Mouse (Mus musculus): ENCODE data around the gene Zfp985. TPM values are rescaled to one million over a fixed set of nuclear protein-coding genes. Genes with fewer than 3 reads are reported as not detected.
"Not testable (repeated sequence)": the region's sequence is repeated elsewhere in the genome, so short reads cannot be mapped to it uniquely, and the experiment has no call there.

Zfp985 gene
- under 1 TPM; 0.26 to 0.67 TPM for total RNA-seq (2021)
- long read RNA-seq, experiment 1: 0 reads
- long read RNA-seq, experiment 2, partial matches to known transcripts: 0 of 1 reads
- long read RNA-seq, experiment 2, other reads (novel, unspliced or antisense): 1 of 1 reads

DNA sequence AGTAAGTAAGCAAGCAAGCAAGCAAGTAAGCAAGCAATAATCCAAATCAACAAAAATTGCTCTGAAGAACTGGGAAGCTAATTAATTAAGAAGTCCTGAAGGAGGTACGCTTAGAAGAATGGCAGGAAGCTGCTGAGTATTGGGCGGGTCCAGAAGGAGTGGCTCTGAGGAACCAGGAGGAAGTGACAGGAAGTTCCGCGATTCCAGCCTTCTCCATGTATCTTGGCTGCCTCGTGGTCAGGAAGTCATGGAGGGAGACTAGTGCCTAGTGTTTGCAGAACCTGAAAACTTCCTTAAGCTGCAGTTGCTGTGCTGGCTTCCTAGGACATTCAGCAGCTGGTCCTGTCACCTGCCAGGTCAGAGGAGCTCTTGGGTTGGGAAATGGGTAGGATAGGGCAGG is at the start of gene Zfp985:
Gene Zfp985 (plus strand): TSS at position 207 of the 400 bp plus-strand sequence.
- DNase-seq: peak; percentile 9 to 70

DNA sequence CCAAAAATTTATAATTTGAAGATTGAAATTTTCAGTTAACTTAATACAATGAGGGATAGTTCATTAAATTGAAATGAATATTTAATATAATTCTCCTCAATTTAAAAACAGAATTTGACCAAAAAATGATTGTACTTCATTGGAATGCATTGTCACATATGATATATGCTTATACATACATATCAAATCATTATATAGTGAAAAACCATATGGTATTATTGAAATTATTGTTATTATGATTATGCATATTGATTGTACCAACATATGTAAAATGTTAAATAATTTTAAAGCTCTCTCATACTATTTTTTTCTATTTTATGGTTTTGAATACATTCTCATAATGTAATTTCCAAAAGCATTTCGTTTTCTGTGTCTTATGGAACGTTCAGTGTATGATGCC is 43.9 kb upstream of the Zfp985 start:
- no peak for DNase-seq

DNA sequence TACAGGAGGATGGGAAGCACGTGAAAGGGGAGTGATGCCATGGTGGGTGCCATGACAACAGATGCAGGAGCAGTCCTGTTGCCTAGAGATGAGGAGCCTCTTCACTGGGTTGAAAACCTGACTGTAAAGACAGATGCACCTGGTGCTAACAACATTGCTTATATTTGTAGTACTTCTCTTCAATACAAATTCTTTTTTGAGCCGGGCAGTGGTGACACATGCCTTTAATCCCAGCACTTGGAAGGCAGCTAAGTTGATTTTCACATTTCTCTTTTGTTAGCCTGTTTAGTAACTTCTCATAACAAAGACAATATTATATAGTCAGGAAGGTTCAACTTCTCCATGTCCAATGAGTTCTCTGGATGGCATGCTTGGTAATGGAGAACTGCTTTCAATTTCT is 34.1 kb upstream of the Zfp985 start:
- DNase-seq: no peak

DNA sequence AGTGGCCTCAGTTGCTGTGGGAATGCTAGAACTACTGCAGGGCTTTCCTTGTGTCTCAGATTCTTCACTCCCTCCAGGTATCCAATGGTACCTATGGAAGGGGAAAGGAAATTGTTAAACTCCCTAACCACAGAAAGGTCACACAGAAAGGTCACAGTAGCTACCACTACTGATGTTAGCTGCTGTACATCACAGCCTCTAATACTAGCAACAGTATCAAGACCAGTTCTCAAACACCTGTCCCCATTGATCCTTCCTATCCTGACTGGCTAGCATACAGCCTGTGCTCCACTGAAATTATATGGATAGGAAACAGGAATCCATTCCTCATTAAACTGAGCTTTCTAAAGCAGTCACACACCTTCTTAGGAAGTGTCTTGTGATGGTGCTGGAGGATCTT is 33.0 kb upstream of the Zfp985 start:
- DNase-seq: no peak

DNA sequence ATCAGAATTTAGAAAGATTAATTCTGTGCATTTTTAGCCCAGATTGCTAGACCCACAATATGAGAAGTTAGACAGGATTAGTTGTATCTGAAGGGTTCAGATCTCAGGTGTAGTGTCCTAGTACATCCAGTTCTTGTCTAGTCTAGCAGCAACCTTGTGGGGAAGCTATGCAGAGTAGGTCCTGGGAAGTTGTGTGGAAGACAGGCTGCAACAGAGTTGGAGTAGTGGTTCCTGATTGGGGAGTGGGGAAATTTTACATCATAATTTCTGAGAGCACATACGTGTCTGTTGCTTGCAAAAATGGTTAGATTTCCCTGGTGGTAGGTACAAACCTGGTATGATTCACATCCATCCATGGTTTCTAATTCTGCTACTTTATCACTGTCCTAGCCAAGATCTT is 28.0 kb upstream of the Zfp985 start:
- DNase-seq: no peak

DNA sequence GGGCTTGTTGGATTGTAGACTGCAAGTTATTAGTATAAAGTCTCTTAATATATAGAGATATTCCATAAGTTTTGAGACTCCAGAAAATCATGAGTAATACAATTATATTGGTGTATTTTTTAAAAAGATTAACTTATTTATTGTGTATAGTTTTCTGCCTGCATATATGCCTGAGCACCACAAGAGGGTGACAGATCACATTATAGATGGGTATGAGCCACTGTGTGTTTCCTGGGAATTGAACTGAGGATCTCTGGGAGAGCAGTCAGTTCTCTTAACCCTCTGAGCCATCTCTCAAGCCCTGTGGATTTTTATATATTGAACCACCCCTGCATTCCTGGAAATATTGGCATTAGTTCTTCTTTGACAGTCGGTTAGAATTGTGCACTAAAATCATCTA is 22.7 kb upstream of the Zfp985 start:
- no peak for DNase-seq

DNA sequence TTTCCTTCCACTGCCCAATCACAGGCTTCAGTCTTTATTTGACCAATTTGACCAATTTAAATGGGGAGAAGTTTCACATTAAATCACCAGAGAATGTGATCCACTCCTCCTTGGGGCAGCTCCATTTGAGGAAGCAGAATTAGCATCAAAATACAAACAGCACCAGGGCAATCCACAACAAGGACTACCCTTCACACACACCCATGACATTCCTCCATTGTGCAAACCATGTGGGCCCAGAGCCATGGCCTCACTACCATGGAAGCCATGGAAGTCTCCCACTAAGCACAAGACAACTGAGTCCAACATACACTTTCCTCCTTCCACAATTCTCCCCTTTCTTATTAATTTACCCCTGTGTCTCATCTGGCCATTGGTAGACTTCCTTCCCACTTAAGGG is 17.2 kb upstream of the Zfp985 start:
- not testable (repeated sequence) for DNase-seq

DNA sequence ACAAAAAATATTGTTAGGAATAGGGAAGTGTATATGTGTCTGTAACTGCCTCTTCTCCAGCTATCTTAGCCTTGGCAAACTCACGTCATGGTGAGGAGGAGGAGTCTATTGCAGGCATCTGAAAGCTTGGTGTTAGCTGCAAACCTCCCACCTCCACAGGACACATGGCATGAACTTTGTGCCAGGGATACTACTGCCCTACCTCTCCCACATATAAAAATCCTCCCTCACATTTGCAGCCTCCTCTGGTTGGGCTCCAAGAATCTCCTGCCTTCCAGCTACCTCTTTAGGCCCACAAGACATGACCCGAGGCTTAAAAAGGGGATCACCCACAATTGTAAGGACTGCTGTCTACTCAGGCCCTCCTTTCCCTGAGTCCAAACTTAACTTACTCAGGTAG is 15.4 kb upstream of the Zfp985 start:
- no peak for DNase-seq

DNA sequence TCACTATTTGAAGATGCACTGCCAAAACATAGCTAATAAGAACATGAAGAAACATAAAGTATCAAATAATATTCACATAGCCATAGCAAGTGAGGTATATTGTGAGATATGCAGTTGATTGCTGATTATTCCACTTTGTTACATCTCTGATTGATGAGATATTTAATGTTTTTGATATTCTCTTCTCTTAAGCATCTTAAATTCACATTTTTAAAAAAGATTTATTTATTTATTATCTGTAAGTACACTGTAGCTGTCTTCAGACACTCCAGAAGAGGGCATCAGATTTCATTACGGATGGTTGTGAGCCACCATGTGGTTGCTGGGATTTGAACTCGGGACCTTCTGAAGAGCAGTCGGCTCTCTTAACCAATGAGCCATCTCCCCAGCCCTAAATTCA is 13.2 kb upstream of the Zfp985 start, which contains the start of gene Gm16503:
Gene Gm16503 (plus strand): TSS at position 301 of the 400 bp plus-strand sequence.
- not testable (repeated sequence) for DNase-seq

DNA sequence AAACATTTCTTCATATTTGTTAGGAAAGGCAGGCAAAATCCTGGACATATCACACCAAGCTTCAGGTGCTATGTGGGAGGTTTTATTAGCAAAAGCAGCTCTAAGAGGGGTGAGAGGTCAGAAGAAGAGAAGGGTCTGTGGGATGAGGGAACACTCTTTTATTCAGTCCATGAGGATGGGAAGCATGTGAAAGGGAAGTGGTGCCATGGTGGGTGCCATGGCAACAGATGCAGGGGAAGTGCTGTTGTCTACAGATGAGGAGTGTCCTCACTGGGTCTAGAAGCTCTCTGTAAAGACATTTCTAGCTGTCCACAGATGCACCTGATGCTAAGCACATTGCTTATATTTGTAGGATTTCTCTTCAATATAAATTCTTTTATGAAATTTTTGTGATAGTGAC is 12.0 kb upstream of the Zfp985 start:
- DNase-seq: no peak

DNA sequence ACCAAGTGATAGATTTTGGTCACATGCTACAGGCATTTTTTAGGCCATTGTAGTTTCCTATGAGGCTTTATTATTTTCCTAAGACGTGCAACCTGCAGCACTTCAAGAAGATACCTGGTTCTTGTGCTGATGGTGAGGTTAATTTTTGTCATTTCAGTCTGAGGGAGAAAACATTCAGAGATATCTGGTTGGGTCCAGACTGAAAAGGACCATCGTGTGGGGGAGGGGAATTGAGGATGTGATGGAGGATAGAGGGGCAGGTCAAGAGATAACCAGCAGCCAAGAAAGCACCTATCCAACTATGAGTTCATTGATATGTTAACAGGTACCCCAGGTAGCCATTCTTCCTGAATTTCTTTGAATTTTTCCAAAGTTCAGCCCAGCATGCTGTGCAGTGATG is 1.3 kb downstream of the Zfp985 start:
- DNase-seq: not testable (repeated sequence)

DNA sequence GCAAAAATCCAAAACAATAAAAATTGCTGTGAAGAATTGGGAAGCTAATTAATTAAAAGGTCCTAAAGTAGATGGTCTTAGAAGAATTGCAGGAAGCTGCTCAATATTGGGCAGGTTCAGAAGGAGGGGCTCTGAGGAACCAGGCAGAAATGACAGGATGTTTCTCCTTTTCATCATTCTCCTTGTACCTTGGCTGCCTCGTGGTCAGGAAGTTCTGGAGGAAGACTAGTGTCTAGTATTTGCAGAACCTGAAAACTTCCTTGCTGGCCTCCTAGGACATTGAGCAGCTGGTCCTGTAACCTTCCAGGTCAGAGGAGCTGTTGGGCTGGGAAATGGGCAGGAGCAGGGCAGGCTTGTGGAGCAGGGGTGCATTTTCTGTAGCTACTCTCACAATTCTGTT is 3.8 kb downstream of the Zfp985 start:
- peak; percentile 15 to 60 for DNase-seq

DNA sequence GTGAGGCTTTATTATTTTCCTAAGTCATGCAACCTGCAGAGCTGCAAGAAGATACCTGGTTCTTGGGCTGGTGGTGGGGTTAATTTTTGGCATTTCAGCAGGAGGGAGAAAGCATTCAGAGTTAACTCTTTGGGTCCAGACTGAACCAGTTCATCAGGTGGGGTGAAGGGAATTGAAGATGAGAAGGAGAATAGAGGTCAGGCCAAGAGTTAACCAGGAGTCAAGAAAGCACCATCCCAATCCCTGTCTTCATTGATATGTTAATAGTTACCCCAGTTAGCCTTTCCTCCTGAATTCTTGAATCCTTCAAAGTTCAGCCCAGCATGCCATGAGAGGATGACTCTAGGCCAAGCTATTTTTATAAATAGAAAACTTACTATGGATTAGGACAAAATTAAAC is 4.9 kb downstream of the Zfp985 start:
- DNase-seq: not testable (repeated sequence)

DNA sequence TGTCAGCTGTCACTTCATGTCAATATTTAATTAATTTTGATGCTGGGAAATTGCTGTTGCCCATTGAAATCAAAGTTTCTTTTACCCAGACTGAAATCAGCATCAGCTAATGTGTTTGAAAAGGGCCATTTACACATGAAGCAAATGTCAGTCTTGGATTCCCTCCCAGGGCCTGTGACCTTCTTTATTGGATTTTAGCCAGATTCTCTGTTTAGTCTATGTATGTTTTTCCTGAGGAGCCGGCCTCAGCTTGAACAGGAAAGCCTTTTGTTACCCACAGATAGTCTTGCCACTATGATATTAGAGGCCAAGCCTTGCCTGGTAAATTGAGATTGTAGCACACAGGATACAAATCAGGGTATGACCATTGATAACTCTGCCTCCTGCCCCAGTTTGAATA is 6.0 kb downstream of the Zfp985 start:
- DNase-seq: peak; percentile 26 to 61

DNA sequence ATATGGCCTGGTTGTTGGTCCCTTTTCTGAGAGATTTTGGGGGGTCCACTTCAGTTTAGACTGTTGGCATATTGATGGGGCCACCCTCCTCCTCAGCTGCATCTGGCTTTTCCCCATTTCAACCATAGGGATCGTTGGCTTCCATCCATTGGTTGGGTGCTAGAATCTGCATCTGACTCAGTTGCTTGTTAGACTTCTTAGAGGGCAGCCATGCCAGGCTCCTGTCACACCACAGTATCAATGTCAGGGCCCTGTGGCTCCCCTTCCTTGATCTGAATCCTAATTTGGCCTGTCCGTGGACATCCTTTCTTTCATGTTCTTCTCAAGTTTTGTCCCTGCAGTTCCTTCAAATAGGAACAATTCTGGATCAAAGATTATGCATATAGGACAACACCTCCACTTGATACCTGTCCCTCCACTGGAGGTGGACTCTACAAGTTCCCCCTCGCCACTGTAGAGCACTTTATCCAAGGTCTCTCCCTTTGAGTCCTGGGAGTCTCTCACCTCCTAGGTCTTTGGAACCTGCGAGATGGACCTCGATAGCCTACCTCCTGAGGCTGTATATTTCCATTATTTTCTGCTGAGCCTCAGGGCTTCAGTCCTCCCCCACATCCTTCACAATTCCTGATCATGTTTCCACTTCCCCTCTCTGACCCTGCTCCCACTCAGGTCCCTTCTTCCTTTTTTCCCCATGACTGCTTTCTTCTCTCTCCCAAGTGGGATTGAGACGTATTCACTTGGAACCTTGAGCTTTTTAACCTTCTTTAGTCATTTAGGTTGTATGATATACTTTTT is 12.5 kb downstream of the Zfp985 start:
- no peak for DNase-seq

DNA sequence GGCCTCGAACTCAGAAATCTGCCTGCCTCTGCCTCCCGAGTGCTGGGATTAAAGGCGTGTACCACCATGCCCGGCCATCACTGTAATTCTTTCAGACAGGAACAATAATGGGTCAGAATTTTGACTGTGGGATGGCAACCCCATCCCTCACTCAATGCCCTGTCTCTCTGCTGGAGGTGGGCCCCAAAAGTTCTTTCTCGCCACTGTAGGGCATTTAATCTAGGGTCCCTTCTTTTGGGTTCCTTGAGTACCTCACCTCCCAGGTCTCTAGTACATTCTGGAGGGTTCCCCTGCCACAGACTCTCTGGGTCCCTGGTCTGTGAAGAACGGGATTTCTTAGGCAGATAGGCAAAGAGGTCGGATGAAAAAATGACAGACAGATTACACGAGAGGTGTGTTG is 18.1 kb downstream of the Zfp985 start:
- not testable (repeated sequence) for DNase-seq

DNA sequence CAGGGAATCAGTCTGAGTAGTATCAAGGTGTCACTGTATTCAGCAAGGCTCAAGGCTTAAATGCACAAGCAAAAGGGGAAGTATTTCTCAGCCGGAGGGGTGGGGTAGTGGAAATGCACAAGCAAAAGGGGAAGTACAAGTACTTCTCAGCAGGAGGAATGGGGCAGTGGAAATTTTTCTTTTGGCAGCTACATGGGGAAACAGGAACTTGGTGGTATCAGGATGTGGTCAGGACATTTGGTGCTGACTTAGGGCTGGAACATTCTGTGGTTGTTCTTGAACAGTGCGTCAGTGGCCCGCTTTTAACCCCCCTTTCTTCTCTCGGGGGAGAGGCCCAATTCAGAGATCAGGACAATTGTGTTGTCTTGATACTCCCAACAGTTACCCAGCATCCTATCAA is 26.3 kb downstream of the Zfp985 start:
- DNase-seq: not testable (repeated sequence)

DNA sequence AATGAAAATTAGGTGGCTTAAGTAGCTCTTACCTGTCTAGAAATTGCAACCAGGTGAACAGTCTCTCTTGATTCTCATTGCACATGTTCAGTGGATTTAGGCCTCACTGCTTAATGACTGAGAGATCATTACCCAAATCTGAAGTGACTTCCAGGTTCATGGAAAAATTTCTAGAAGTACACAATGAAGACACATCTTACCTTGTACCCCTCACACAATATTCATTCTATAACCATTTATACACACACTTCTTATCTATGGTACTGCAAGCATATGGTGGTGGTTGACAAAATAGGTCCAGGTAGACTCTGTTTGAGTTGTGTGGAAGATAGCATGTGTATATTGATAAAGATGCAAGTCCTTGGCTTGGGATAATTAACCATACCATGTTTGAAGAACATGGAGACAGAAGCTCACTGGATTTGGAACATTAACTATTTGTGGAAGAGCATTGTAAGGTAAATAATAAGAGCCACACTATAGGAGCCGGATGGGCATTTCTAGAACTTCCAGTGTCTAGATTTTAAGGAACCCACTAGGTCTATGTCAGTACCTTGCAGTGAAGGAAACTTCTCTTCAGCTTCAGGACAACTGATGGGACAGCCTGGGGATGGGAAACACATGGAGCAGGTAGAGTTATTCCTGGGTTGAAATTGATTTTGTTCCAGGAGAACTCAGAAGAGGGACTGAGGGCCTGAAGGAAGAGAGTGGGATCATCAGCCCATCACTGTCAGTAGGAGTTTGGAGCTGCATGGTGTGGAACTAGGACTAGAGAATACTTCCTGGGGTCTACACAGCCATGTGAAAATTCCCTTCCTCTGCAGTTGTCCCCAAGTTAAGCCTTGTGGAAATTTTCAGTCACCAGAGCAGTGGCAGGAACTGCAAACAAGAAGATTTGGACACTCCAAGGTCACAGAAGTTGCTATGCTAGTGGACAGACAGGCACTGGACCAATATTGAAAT is 33.7 kb downstream of the Zfp985 start:
- no peak for DNase-seq

DNA sequence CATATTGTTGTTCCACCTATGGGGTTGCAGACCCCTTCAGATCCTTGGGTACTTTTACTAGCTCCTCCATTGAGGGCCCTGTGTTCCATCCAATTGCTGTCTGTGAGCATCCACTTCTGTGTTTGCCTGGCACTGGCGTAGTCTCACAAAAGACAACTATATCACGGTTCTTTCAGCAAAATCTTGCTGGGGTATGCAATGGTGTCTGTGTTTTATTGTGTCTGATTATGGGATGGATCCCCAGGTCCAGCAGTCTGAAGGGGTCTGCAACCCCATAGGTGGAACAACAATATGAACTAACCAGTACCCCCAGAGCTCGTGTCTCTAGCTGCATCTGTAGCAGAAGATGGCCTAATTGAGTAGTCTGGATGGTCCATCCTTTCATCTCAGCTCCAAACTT is 41.6 kb downstream of the Zfp985 start:
- DNase-seq: not testable (repeated sequence)

DNA sequence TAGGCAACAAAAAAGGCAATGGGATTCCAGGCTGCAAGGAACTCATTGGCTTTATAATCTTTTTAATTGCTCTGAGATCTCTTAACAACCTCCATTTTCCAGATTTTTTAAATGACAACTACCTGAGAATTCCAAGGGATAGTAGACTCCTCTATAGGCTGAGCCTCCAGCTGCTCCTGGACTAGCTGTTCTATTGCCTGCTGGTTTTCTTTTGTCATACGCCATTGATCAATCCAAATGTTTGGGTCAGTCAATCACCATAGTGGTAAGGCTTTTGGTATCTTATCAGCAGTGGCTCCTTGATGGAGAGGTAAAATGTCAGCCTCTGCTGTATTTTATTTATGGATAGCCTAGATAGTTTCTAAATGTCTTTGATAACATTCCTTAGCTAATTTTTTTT is 44.6 kb downstream of the Zfp985 start:
- DNase-seq: no peak

DNA sequence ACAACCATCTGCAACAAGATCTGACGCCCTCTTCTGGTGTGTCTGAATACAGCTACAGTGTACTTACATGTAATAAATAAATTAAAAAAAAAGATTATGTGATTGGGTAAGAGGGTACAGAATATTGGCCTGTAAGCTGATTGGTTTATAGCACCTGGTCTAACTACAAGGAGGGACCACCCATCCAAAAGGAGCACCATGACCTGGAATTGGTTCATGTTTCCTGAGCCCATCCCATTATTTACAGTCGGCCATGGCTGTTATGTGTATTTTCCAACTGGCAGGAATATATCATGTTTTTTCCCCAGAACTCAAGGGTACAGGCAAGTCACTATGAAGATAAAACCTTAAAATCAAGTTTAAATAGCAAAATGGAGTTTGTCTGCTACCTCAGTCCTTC is 45.8 kb downstream of the Zfp985 start:
- no peak for DNase-seq

DNA sequence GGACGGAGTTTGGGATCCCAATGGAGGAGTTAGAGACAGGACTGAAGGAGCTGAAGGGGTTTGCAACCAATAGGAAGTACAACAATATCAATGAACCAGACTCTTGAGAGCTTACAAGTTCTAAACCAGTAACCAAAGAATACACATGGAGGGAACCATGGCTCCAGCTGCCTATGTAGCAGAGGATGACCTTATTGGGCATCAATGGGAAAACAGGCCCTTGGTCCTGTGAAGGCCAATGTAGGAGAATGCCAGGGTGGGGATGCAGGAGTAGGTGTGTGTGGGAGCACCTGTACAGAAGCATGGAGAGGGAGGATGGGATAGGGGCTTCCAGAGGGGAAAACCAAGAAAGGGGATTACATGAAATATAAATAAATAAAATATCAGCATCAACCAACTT is 48.8 kb downstream of the Zfp985 start:
- DNase-seq: no peak

DNA sequence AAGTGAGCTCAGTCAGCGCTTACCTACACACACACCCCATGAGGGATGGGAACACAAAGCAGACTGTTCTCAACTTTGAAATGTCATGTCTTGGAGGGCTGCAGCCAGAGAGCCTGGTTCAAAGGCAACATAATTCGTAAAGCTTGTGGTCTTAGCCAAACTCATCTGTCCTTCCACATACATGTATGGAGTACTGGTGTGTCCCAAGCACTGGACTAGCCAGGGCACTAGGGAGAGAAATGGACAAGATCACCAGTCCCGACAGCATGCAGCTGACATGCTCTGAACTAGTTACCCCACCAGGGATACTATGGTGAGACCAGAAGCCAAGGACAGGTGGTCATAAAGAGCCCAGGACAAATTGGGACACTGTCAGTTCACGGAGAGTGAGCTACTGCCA is 50.7 kb downstream of the Zfp985 start:
- DNase-seq: no peak

Data from heart, adult 18-20 months (tissue).